Mouse (Mus musculus) spleen, postnatal 4 days (tissue): ENCODE results near the gene Lrig1.

Experiments
- DNase-seq, 2 experiments: peaks; one replicate each; pipeline ENCODE4 v3.0.0; 2022; ENCODE audit warnings: low spot score in 2 of 2

Gene Lrig1

DNA sequence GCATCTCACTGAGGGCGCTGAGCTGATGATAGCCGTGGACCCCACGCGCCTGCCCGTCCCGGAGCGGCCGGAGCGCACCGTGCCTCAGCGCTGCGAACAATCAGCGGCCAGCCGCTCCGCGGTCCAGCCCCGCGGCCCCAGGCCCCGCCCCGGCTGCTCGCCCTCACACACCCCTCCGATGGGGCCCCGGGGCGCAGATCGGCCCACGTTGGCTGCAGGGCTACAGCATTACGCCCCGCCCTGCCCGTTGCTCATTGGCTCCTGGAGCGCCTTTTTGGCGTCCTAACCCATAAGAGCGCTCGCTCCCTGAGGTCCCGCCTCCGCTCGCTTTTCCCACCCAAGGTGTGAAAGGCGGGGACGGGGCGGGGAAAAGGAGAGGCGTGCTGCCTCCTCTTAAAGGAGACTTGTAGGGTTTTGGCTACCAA, at the start of gene Lrig1:
Lrig1 (minus strand) TSS at position 92 of the 425 bp plus-strand sequence.
- DNase-seq = peak; percentile 94

DNA sequence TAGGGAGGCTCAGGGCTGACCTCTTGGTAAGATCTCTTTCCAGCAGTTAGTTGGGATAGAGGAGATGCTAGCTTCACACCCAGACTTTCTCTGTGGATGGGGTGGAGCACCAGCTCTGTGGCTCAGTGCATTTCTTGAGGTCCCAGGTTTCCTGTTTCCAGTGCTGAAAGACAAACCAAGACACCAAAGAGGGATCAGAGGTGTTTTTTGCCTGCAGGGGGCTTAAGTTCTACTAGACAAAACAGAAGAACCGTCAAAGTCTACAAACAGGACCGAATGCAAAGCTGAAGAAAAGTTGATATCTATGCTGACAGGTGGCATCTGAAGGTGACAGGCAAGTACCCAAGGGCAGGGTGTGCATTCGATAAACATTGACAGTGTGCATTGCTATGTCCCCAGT, 49.7 kb upstream of the Lrig1 start:
- no peak for DNase-seq

GRCm38 (mm10) chr6:94748361-94748760, 48.4 kb upstream of the Lrig1 start:
- DNase-seq = no peak

DNA sequence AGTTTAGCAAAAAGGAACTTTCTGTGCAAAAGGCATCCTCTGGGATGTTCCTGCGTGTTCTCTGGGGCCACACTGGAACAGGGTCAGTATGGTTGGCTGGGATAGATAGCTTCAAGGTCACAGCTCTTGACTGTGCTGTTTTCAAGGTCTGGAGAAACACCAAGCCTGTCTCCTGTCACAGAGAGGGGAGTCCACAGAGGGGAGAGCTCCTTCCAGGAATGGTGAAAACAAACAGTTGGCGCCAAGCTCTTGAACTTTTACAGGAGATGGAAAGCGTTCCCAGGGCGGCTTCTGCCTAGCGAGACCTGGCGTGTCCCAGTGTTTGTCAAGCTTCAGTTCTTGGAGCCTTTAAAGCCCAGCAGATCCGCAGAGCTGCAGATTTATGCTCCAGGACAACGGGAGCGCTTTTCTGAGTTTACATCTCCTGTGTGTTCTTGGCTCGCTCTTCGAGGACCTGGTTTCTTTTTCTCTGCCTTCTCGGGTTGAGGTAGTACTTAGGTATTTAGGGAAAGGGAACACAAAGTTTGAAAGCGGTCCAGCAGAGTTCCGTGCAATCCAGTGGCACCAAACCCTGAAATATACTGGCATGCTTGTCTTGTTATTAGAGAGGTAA, 40.3 kb upstream of the Lrig1 start:
- DNase-seq = no peak

DNA sequence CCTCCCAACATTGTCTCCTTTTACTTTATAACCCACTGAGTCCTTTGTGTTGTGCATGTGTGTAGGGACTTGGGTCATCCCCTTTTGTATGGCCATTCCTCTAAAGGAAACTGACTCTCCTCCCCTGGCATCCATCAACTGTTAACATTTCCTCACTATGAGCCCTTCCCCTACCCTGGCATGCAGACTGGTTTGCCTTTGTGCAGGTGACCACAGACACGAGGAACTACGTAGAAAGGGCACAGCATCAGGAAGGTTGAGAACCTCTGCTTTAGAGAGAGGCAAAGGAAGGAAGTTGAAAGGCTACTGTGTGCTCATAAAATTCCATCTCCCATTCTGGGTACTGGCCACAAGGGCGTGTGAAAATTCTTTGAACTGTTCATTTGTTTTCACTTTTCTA, 38.7 kb upstream of the Lrig1 start:
- no peak for DNase-seq

- no peak for DNase-seq
These were observed 33.9 kb upstream of the Lrig1 start for GRCm38 (mm10) chr6:94733878-94734277.

GRCm38 (mm10) chr6:94729847-94730246, 29.9 kb upstream of the Lrig1 start:
- DNase-seq = no peak

DNA sequence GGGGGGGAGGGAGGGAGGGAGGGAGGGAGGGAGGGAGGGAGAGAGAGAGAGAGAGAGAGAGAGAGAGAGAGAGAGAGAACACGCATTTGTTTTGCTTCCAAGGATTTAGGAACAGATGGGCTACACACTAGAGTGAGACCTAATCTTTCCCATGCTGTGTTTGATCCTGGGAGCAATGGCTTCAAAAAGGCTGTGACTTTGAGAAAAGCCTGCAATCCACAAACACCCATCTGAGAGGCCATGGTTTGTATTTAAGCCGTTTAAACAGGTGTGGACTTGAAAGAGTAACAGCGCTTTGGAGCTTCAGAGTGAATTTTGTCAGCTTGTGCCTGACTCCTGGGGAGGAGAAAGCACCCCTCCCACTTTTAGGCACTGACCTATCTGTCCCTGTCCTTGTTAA, 29.2 kb upstream of the Lrig1 start:
- no peak for DNase-seq

GRCm38 (mm10) chr6:94724612-94725011, 24.7 kb upstream of the Lrig1 start:
- DNase-seq = no peak

DNA sequence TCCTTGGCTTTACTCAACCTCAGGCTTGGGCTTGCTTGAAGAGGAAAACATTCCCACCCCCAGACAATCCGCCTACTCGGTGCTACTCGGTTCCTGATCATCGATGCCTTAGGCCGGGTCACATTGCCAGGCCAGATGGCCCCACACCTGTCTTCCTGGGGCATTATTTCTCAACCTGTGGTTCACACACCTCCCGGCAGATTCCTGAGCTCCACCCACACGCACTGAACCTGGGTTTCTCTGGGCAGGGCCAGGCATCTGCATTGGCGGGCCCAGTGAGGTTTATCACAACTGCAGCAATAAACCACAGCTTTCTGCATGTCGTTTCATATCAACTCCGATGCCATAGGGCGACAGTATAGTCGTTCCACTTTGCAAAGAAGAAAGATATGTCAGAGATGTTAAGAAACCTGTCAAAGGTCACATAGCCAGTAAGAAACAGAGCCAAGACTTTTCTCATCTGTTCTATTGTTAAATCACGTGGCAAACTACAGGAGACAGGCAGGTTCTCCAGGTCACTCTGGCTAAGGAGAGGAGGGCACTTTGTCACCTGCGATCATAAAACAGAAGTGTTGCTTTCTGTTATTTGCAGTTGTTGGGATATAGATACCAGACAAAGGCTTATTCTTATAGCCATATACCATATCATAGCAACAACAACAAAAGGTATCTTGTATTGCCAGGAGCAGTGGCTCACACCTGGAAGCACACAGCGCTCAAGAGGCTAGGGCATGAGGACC, 18.8 kb upstream of the Lrig1 start:
- no peak for DNase-seq

DNA sequence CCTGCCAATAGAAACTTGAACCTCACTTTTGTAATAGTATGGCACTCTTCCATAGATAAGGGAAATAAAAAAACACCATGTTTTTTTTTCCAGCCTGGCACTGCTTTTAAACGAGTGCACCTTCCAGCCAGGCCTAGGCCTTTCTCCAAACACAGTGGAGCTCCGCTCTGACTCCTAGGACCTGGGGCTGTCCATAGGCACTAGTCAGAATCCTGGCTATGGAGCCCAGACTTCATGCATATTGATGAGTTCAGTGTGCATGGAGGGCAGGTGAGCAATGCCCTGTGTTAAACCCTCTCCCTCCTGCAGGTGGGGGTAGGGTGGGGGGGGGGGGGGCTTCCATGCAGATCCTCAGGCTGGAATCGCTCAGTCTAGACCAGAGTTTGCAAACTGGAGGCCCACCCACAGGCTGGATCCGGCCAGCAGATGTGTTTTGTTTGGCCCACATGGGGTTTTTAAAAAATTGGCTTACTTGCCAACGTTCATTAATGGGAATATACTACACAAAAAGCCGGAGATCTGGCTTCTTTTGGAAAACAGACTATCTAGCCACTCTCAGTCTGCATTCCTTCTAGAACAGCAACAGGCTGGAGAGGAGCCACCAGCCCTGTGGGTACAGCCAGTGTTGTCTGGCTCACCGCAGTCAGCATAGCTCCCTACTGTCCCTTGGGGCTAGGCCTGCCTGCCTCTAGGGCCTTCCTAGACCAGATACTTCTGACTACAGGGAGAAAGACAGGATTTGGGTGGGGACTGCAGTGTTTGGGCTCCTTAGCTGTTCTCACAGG, 17.9 kb upstream of the Lrig1 start:
- no peak for DNase-seq

- no peak for DNase-seq
These were observed 15.6 kb upstream of the Lrig1 start for GRCm38 (mm10) chr6:94715645-94715940.

DNA sequence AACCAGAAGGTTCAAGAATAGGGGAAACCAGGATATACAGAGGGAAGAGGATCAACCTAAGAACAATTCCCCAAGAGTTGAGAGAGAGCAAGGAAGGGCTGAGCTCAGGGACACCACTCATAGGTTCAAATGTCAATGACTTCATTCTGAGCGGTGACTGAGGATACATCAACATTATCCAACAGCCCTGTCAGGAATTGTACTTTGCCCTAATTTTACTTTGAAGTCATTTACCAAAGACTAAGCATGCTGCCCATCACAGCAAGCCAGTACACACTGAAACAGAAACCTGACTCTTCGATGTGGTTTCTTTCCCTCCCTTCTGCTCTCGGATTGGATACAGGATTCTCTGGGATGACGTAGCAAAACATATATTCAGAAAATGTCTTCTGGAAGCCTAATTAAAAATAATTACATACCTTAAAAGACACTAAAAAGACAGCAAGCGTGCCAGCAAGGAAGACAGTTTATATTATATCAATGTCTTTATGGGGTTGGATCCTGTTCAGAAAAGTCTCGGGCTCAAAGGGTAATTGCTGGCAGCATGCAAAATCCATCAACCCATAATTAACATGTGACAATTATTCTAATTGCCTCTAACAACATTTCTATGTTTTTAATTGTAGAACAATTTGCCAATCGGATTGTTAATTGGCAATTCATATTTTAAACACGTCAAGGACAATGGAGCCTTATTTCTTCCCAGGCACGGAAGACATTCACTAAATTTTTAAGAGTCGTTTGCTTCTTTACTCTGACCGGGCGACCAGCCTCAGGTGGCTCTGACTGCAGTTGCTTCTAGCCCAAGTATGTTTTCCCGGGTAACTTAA, 15.1 kb upstream of the Lrig1 start:
- DNase-seq = no peak

DNA sequence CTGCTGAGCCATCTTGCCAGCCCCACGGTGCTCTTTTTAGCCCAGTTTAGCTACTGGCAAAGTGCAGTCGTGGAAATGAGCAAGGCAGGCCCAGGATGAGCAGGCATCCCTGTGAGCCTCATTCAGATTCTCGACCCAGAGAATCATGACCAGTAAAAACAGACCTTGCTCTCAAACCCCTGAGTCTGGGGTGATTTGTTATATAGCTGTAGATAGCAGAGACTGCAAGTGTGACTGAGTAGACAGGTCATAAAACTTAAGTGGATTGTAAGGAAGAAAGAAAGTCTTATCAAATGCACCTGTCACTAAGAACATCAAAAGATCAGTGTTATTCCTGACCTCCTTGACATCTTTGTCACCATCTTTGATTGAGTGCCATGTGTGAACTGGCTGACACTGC, 9.9 kb upstream of the Lrig1 start:
- DNase-seq = no peak

DNA sequence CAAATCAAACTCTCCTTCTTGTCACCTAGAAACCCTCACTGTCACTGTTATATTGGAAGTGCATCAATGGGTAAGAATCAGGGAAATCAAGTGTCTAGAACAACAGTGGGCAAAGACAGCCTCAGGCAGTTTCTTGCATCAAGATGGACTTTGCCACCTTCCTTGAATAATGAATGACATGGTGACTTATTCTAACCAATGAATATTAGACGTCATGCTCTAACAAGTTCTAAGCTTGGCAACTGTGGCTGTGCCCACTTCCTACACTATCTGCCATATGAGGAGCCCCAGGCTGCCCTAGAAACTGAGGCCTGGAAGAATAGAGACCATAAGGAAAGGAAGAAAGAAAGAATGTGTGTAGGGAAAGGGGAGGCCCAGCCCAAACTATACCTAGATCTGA, 9.2 kb upstream of the Lrig1 start:
- no peak for DNase-seq

- no peak for DNase-seq
These were observed 7.3 kb upstream of the Lrig1 start for GRCm38 (mm10) chr6:94707254-94707653.

DNA sequence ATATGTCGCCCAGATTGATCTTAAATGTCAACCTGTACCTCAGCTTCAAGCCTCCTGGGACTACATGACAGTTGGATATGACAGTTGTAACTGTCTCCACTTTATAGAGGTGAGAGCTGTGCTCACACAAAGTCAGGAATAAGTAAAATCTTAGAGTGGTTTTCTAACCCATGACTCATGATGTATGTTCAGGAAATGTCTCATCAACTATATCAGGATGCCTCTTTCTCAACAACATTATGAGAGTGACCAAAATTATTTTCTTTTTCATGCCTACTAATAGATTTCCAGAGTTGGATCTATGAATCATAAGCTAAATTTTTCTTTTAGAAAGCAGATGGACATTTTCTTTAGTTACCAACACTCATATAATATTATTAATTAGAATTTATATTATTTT, 6.0 kb upstream of the Lrig1 start:
- no peak for DNase-seq

GRCm38 (mm10) chr6:94702993-94703392, 3.0 kb upstream of the Lrig1 start:
- DNase-seq = no peak

- no peak for DNase-seq
These were observed 1.1 kb upstream of the Lrig1 start for GRCm38 (mm10) chr6:94701071-94701470.

GRCm38 (mm10) chr6:94700612-94701011, 654 bp upstream of the Lrig1 start:
- DNase-seq = peak in 1 of 2 experiments; percentile 38

DNA sequence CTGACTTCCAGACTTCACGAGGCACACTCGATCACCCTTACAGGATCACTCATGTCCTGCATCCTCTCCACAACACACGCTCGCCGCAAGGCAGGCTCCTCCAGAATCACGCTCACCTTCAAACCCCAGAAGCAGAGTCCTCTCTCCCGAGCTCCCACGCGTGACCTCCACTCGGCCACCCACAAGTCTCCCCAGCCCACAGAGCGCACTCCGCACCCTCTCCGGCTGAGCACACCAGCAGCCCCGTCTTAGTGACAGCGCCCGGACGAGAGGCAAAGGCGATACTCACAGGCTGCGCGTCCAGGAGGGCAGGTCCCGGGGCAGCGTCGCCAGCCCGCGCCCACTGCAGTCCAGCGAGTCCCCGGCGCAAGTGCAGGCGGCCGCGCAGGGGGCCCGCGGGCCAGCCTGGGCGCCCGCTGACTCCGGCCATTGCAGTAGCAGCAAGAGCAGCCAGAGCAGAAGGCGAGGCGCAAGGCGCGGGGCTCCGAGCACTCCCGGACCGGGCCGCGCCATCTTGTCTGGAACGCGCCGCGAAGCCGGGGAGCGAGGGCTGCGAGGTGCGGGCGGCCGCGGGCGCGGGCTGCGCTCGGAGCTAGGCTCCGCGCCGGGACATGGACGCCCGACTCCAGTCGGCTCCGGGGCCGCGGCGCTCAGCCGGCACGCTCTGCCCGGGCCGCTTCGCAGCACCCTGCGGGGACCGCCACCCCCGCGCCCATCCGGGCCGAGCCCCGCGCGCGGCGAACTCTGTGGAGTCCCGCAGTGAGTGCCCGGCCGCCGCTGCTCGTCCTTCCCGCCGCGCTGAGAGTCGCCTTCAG, 578 bp downstream of the Lrig1 start:
- DNase-seq = peak; percentile 38 to 78
